Mouse (Mus musculus) right cerebral cortex, adult 18-20 months (tissue): ENCODE data around the gene Ccser1.
A peak's percentile ranks its signal among the peaks of the same experiment; 100 is the strongest.

Experiments
- DNase-seq: peaks from one replicate; pipeline ENCODE4 v3.0.0; 2022; ENCODE audit warnings: mixed read lengths

Ccser1 gene

GRCm38 (mm10) chr6:61471371-61472152, 291.4 kb downstream of the Ccser1 start:
- no peak for DNase-seq

- no peak for DNase-seq
Observed at GRCm38 (mm10) chr6:61485336-61485735, 305.2 kb downstream of the Ccser1 start.

GRCm38 (mm10) chr6:61491979-61492821, 312.1 kb downstream of the Ccser1 start:
- DNase-seq: no peak

- no peak for DNase-seq
Observed at GRCm38 (mm10) chr6:61493386-61493785, 313.3 kb downstream of the Ccser1 start.

- DNase-seq: no peak
Observed at GRCm38 (mm10) chr6:61515310-61515709, 335.2 kb downstream of the Ccser1 start.

GRCm38 (mm10) chr6:61521587-61521986, 341.5 kb downstream of the Ccser1 start:
- DNase-seq: no peak

GRCm38 (mm10) chr6:61522108-61522507, 342.0 kb downstream of the Ccser1 start:
- no peak for DNase-seq

GRCm38 (mm10) chr6:61523748-61524493, 343.8 kb downstream of the Ccser1 start:
- no peak for DNase-seq

- DNase-seq: no peak
Observed at GRCm38 (mm10) chr6:61540732-61541131, 360.6 kb downstream of the Ccser1 start.

- no peak for DNase-seq
Observed at GRCm38 (mm10) chr6:61543459-61544044, 363.4 kb downstream of the Ccser1 start.

- DNase-seq: no peak
Observed at GRCm38 (mm10) chr6:61567551-61567950, 387.4 kb downstream of the Ccser1 start.

- no peak for DNase-seq
Observed at GRCm38 (mm10) chr6:61567967-61568366, 387.8 kb downstream of the Ccser1 start.

GRCm38 (mm10) chr6:61581696-61582095, 401.6 kb downstream of the Ccser1 start:
- no peak for DNase-seq

- DNase-seq: no peak
Observed at GRCm38 (mm10) chr6:61588999-61589398, 408.9 kb downstream of the Ccser1 start.

- no peak for DNase-seq
Observed at GRCm38 (mm10) chr6:61601911-61602310, 421.8 kb downstream of the Ccser1 start.

- no peak for DNase-seq
Observed at GRCm38 (mm10) chr6:61614920-61615319, 434.8 kb downstream of the Ccser1 start.

- DNase-seq: no peak
Observed at GRCm38 (mm10) chr6:61621707-61622106, 441.6 kb downstream of the Ccser1 start.

GRCm38 (mm10) chr6:61661414-61661813, 481.3 kb downstream of the Ccser1 start:
- no peak for DNase-seq

- no peak for DNase-seq
Observed at GRCm38 (mm10) chr6:61664572-61664971, 484.4 kb downstream of the Ccser1 start.

- DNase-seq: no peak
Observed at GRCm38 (mm10) chr6:61687002-61687401, 506.9 kb downstream of the Ccser1 start.

GRCm38 (mm10) chr6:61703003-61703402, 522.9 kb downstream of the Ccser1 start:
- peak; percentile 19 for DNase-seq

- DNase-seq: no peak
Observed at GRCm38 (mm10) chr6:61721220-61721619, 541.1 kb downstream of the Ccser1 start.

GRCm38 (mm10) chr6:61729065-61729464, 548.9 kb downstream of the Ccser1 start:
- DNase-seq: no peak
